Mouse (Mus musculus) lung, postnatal 0 days (tissue): ENCODE data around the gene Vmn1r217. TPM values are rescaled to one million over a fixed set of nuclear protein-coding genes. Genes with fewer than 3 reads are reported as not detected.

Experiments used
- ATAC-seq: fragments of 200-750 bp; cut with Nextera tagmentation; 2 replicates; pipeline ENCODE4 v1.8.0; 2017; ENCODE audit warnings: moderate library complexity
- DNase-seq: peaks from one replicate; pipeline ENCODE4 v3.0.0-alpha.2; 2016; ENCODE audit warnings: low spot score
- H3K27ac ChIP-seq: fragments of 300-500 bp; sonication (generic); 2 replicates; pipeline ENCODE4 v1.5.1; 2014; ENCODE audit warnings: antibody characterized with exemption, mild to moderate bottlenecking, low read length, mixed read lengths
- H3K27me3 ChIP-seq: fragments of 300-500 bp; sonication (generic); replicated peaks from 2 replicates; pipeline ENCODE4 v1.6.1; 2014; ENCODE audit warnings: low read length, mixed read lengths; ENCODE audit not compliant: insufficient read depth
- H3K36me3 ChIP-seq: fragments of 300-500 bp; sonication (generic); 2 replicates; pipeline ENCODE4 v1.6.1; 2014; ENCODE audit warnings: low read length, mixed read lengths; ENCODE audit not compliant: insufficient read depth
- H3K4me1 ChIP-seq: fragments of 300-500 bp; sonication (generic); 2 replicates; pipeline ENCODE4 v1.6.1; 2014; ENCODE audit warnings: antibody characterized with exemption, low read depth, low read length, mixed read lengths; ENCODE audit not compliant: insufficient read depth
- H3K4me2 ChIP-seq: fragments of 300-500 bp; sonication (generic); replicated peaks from 2 replicates; pipeline ENCODE4 v1.6.1; 2014; ENCODE audit warnings: low read depth, mild to moderate bottlenecking, low read length, moderate library complexity, mixed read lengths
- H3K4me3 ChIP-seq: fragments of 300-500 bp; sonication (generic); 2 replicates; pipeline ENCODE4 v1.5.1; 2014; ENCODE audit warnings: low read depth, low read length
- H3K9ac ChIP-seq: fragments of 300-500 bp; sonication (generic); replicated peaks from 2 replicates; pipeline ENCODE4 v1.6.1; 2014; ENCODE audit warnings: low read depth, mild to moderate bottlenecking
- H3K9me3 ChIP-seq: fragments of 300-500 bp; sonication (generic); 2 replicates; pipeline ENCODE4 v1.6.1; 2016; ENCODE audit warnings: low read length, mixed read lengths
- CTCF ChIP-seq: IDR thresholded peaks from 2 replicates; pipeline ENCODE4 v1.5.1; 2016; ENCODE audit warnings: antibody characterized with exemption, mild to moderate bottlenecking
- EP300 ChIP-seq: IDR thresholded peaks from 2 replicates; pipeline ENCODE4 v1.6.1; 2016; ENCODE audit warnings: antibody characterized with exemption, mild to moderate bottlenecking, control low read depth
- WGBS: fragments of 180-500 bp; shearing (Covaris S2); extraction: QIAGEN DNeasy Blood & Tissue Kit; methylation state at CpG from one replicate; pipeline ENCODE4 v1.1.7; 2014; 5-methylcytosine and 5-hydroxymethylcytosine counted together
- polyA plus RNA-seq: library from polyadenylated mRNA; unstranded; fragments of >200 nt; fragmentation: Nextera tagmentation; extraction: Ambion mirVana; gene quantifications from 2 replicates; pipeline ENCODE4 v1.2.1, GENCODE M21; 2015

The Vmn1r217 gene
- polyA plus RNA-seq, 1 experiment from 2014 or later = not detected

- no peaks in the 10 kb centered on the region for H3K4me1 ChIP-seq
- no peaks in the 10 kb centered on the region for H3K36me3 ChIP-seq
- no peak overlapping the region for H3K4me3 ChIP-seq
- DNase-seq (no peak), ATAC-seq (no peak)
- no peak overlapping the region for H3K9ac ChIP-seq
- no peaks in the 10 kb centered on the region for H3K9me3 ChIP-seq
- no peak for TF ChIP-seq EP300
- TF ChIP-seq CTCF = no peak
- no peaks in the 10 kb centered on the region for H3K27me3 ChIP-seq
- 72% methylated on average over 2 of the region's 2 CpGs for WGBS
- H3K4me2 ChIP-seq = no peak overlapping the region
- no peak overlapping the region for H3K27ac ChIP-seq
Observed at GRCm38 (mm10) chr13:23120611-23121010, 2.6 kb upstream of the Vmn1r217 start.

GRCm38 (mm10) chr13:23094386-23094785 is 23.6 kb downstream of the Vmn1r217 start:
- Histone ChIP-seq H3K27ac (no peak overlapping the region), H3K27me3 (no peaks in the 10 kb centered on the region), H3K9ac (no peak overlapping the region), H3K36me3 (no peaks in the 10 kb centered on the region), H3K9me3 (no peaks in the 10 kb centered on the region), H3K4me1 (no peaks in the 10 kb centered on the region), H3K4me2 (no peak overlapping the region), H3K4me3 (no peak overlapping the region)
- no peak for ATAC-seq
- TF ChIP-seq CTCF (no peak), EP300 (no peak)
- 75% methylated on average over 4 of the region's 4 CpGs for WGBS
- DNase-seq = no peak

- H3K27me3 ChIP-seq = no peaks in the 10 kb centered on the region
- H3K9ac ChIP-seq = no peak overlapping the region
- H3K4me2 ChIP-seq = no peak overlapping the region
- ATAC-seq = no peak
- 64% methylated on average over 2 of the region's 2 CpGs for WGBS
- TF ChIP-seq CTCF (no peak), EP300 (no peak)
- H3K4me3 ChIP-seq = no peak overlapping the region
- H3K9me3 ChIP-seq = no peaks in the 10 kb centered on the region
- H3K4me1 ChIP-seq = no peaks in the 10 kb centered on the region
- no peaks in the 10 kb centered on the region for H3K36me3 ChIP-seq
- no peak overlapping the region for H3K27ac ChIP-seq
- no peak for DNase-seq
Observed at GRCm38 (mm10) chr13:23069312-23069711, 48.7 kb downstream of the Vmn1r217 start.

- no peak within 1 kb of the TSS for H3K9ac ChIP-seq
- 71% methylated on average over 1 of the region's 1 CpGs for WGBS
- no peaks in the 10 kb centered on the region for H3K36me3 ChIP-seq
- no peaks in the 10 kb centered on the region for H3K9me3 ChIP-seq
- H3K27me3 ChIP-seq = no peaks in the 10 kb centered on the region
- no peak within 1 kb of the TSS for H3K4me3 ChIP-seq
- ATAC-seq (no peak), DNase-seq (no peak)
- no peak within 1 kb of the TSS for H3K4me2 ChIP-seq
- H3K27ac ChIP-seq = no peak within 1 kb of the TSS
- no peaks in the 10 kb centered on the region for H3K4me1 ChIP-seq
- TF ChIP-seq EP300 (no peak), CTCF (no peak)
Observed at GRCm38 (mm10) chr13:23067725-23068124, 50.3 kb downstream of the Vmn1r217 start, which contains the start of gene Vmn1r215. Gene Vmn1r215 (plus strand): TSS chr13:23068025.

GRCm38 (mm10) chr13:23057778-23058177 is 60.2 kb downstream of the Vmn1r217 start:
- Histone ChIP-seq H3K36me3 (no peaks in the 10 kb centered on the region), H3K9me3 (no peaks in the 10 kb centered on the region), H3K4me3 (no peak overlapping the region), H3K4me2 (no peak overlapping the region), H3K9ac (no peak overlapping the region), H3K27ac (no peak overlapping the region), H3K4me1 (no peaks in the 10 kb centered on the region), H3K27me3 (no peaks in the 10 kb centered on the region)
- ATAC-seq = no peak
- TF ChIP-seq CTCF (no peak), EP300 (no peak)
- no peak for DNase-seq
- 52% methylated on average over 1 of the region's 1 CpGs for whole genome bisulfite sequencing

Other genes starting within 250 kb of the Vmn1r217 start
- not detected in 2 replicates for gene Vmn1r212, start 234.0 kb downstream of the Vmn1r217 start, polyA plus RNA-seq
- gene Vmn1r213, start 110.6 kb downstream of the Vmn1r217 start, polyA plus RNA-seq = not detected in 2 replicates
- not detected in 2 replicates for gene Vmn1r214, start 87.8 kb downstream of the Vmn1r217 start, polyA plus RNA-seq
- not detected in 2 replicates for gene Vmn1r215, start 50.2 kb downstream of the Vmn1r217 start, polyA plus RNA-seq
- gene Vmn1r218, start 14.9 kb upstream of the Vmn1r217 start, polyA plus RNA-seq = not detected in 2 replicates
- gene Vmn1r219, start 41.1 kb upstream of the Vmn1r217 start, polyA plus RNA-seq = not detected in 2 replicates
- gene Vmn1r220, start 69.7 kb upstream of the Vmn1r217 start, polyA plus RNA-seq = not detected in 2 replicates
- gene Vmn1r221, start 95.9 kb upstream of the Vmn1r217 start, polyA plus RNA-seq = not detected in 2 replicates
- not detected in 2 replicates for gene Vmn1r222, start 117.7 kb upstream of the Vmn1r217 start, polyA plus RNA-seq
- not detected in 2 replicates for gene Vmn1r223, start 128.9 kb upstream of the Vmn1r217 start, polyA plus RNA-seq